Mouse (Mus musculus): ENCODE measurements around the gene Ifnlr1. TPM values are rescaled to one million over a fixed set of nuclear protein-coding genes. Genes with fewer than 3 reads are reported as not detected.
A peak's percentile ranks its signal among the peaks of the same experiment; 100 is the strongest.

Ifnlr1 gene
- polyA plus RNA-seq, 1 experiment: not detected

GRCm38 (mm10) chr4:135739148-135739547, 53.1 kb downstream of the Ifnlr1 start:
- Histone ChIP-seq H3K79me2 (ENCODE audit: control insufficient read depth, insufficient read depth) (no peaks in the 10 kb centered on the region), H3K4me3 (ENCODE audit: insufficient read depth, poor library complexity, severe bottlenecking) (no peak overlapping the region), H3K36me3 (ENCODE audit: control insufficient read depth, insufficient read depth) (no peaks in the 10 kb centered on the region), H3K79me3 (ENCODE audit: low read depth) (no peaks in the 10 kb centered on the region), H3ac (ENCODE audit: control insufficient read depth, insufficient read length, low read depth) (no peak overlapping the region), H3K27me3 (ENCODE audit: control insufficient read depth, insufficient read depth, insufficient read length) (no peaks in the 10 kb centered on the region)
- TF ChIP-seq FOSL1 (IDR thresholded peaks at IDR 0.05; ENCODE audit: insufficient read depth, low read length, poor library complexity, severe bottlenecking): no peak
- TF ChIP-seq CTCF (IDR thresholded peaks at IDR 0.05; ENCODE audit: control insufficient read depth, insufficient read depth, insufficient read length): no peak
- TF ChIP-seq MAX (IDR thresholded peaks at IDR 0.05): no peak
- no peak for TF ChIP-seq CEBPB (IDR thresholded peaks at IDR 0.05; ENCODE audit: low read depth)
- TF ChIP-seq USF1 (IDR thresholded peaks at IDR 0.05; ENCODE audit: low read depth): no peak
- TF ChIP-seq MYOG (IDR thresholded peaks at IDR 0.05; ENCODE audit: control insufficient read depth, extremely low read depth, insufficient read length): no peak
- no peak for TF ChIP-seq MYOD1 (IDR thresholded peaks at IDR 0.05; ENCODE audit: control insufficient read depth, insufficient read length, low read depth)

DNA sequence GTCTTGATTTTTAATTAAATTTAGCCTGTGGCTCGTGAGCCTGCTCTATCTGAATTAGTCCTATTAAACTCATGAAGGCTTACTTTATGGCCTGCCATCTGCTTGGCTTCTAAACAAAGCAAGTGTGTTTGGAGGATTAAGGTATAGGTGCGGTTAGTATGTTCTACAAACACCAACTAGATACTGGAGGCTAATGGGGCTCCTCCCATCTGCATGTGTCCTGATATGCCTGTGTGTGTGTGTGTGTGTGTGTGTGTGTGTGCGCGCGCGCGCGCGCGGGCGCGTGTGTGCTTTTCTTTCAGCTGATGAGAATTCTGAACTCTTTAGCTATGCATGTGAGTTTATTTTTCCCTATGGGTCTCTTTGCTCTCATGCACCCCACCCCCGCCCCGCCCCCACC, 53.6 kb downstream of the Ifnlr1 start:
- H3K79me2 ChIP-seq (ENCODE audit: control insufficient read depth, insufficient read depth): no peaks in the 10 kb centered on the region
- TF ChIP-seq CTCF (IDR thresholded peaks at IDR 0.05; ENCODE audit: control insufficient read depth, insufficient read depth, insufficient read length) (no peak), MYOD1 (IDR thresholded peaks at IDR 0.05; ENCODE audit: control insufficient read depth, insufficient read length, low read depth) (no peak), CEBPB (IDR thresholded peaks at IDR 0.05; ENCODE audit: low read depth) (no peak)
- H3K36me3 ChIP-seq (ENCODE audit: control insufficient read depth, insufficient read depth): no peaks in the 10 kb centered on the region
- no peak overlapping the region for H3K4me3 ChIP-seq (ENCODE audit: insufficient read depth, poor library complexity, severe bottlenecking)
- H3K79me3 ChIP-seq (ENCODE audit: low read depth): no peaks in the 10 kb centered on the region
- H3ac ChIP-seq (ENCODE audit: control insufficient read depth, insufficient read length, low read depth): no peak overlapping the region
- H3K27me3 ChIP-seq (ENCODE audit: control insufficient read depth, insufficient read depth, insufficient read length): no peaks in the 10 kb centered on the region

DNA sequence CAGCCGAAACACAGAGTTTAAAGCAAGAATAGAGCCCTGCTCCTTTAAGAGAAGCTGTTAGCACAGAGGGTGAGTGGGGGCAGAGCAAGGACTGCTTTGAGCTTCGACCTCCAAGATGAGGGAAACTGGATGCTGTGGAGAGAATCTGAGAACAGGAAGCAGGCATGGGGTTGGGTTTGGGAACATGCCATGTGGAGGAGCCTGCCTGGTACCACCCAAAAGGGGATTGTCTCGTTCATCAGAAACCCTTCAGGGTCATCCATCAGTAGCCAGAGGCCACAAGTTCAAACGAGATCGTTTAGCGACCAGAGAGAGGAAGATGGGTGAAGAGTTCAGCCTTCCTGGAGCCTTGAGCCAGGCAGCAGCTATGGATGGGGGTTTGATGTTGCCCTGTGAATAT, 57.4 kb downstream of the Ifnlr1 start:
- TF ChIP-seq CTCF (IDR thresholded peaks at IDR 0.05; ENCODE audit: control insufficient read depth, insufficient read depth, insufficient read length) (no peak), CEBPB (IDR thresholded peaks at IDR 0.05; ENCODE audit: low read depth) (no peak), MYOG (IDR thresholded peaks at IDR 0.05; ENCODE audit: control insufficient read depth, extremely low read depth, insufficient read length) (no peak), MAX (IDR thresholded peaks at IDR 0.05) (no peak), MYOD1 (IDR thresholded peaks at IDR 0.05; ENCODE audit: control insufficient read depth, insufficient read length, low read depth) (no peak), USF1 (IDR thresholded peaks at IDR 0.05; ENCODE audit: low read depth) (no peak), FOSL1 (IDR thresholded peaks at IDR 0.05; ENCODE audit: insufficient read depth, low read length, poor library complexity, severe bottlenecking) (no peak)
- Histone ChIP-seq H3K79me3 (ENCODE audit: low read depth) (no peaks in the 10 kb centered on the region), H3K4me3 (ENCODE audit: insufficient read depth, poor library complexity, severe bottlenecking) (no peak overlapping the region), H3ac (ENCODE audit: control insufficient read depth, insufficient read length, low read depth) (no peak overlapping the region), H3K79me2 (ENCODE audit: control insufficient read depth, insufficient read depth) (no peaks in the 10 kb centered on the region), H3K36me3 (ENCODE audit: control insufficient read depth, insufficient read depth) (no peaks in the 10 kb centered on the region), H3K27me3 (ENCODE audit: control insufficient read depth, insufficient read depth, insufficient read length) (peaks cover 3% of the 10 kb centered on the region)

GRCm38 (mm10) chr4:135744726-135745448, 58.8 kb downstream of the Ifnlr1 start:
- Histone ChIP-seq H3ac (ENCODE audit: control insufficient read depth, insufficient read length, low read depth) (no peak overlapping the region), H3K79me3 (ENCODE audit: low read depth) (no peaks in the 10 kb centered on the region), H3K4me3 (ENCODE audit: insufficient read depth, poor library complexity, severe bottlenecking) (no peak overlapping the region), H3K36me3 (ENCODE audit: control insufficient read depth, insufficient read depth) (no peaks in the 10 kb centered on the region), H3K27me3 (ENCODE audit: control insufficient read depth, insufficient read depth, insufficient read length) (peaks cover 3% of the 10 kb centered on the region), H3K79me2 (ENCODE audit: control insufficient read depth, insufficient read depth) (no peaks in the 10 kb centered on the region)
- no peak for TF ChIP-seq CTCF (IDR thresholded peaks at IDR 0.05; ENCODE audit: control insufficient read depth, insufficient read depth, insufficient read length)
- TF ChIP-seq MYOD1 (IDR thresholded peaks at IDR 0.05; ENCODE audit: control insufficient read depth, insufficient read length, low read depth): no peak
- TF ChIP-seq CEBPB (IDR thresholded peaks at IDR 0.05; ENCODE audit: low read depth): no peak
- no peak for TF ChIP-seq MAX (IDR thresholded peaks at IDR 0.05)
- TF ChIP-seq FOSL1 (IDR thresholded peaks at IDR 0.05; ENCODE audit: insufficient read depth, low read length, poor library complexity, severe bottlenecking): no peak
- no peak for TF ChIP-seq MYOG (IDR thresholded peaks at IDR 0.05; ENCODE audit: control insufficient read depth, extremely low read depth, insufficient read length)
- TF ChIP-seq USF1 (IDR thresholded peaks at IDR 0.05; ENCODE audit: low read depth): no peak

GRCm38 (mm10) chr4:135745613-135746012, 59.5 kb downstream of the Ifnlr1 start:
- Histone ChIP-seq H3K4me3 (ENCODE audit: insufficient read depth, poor library complexity, severe bottlenecking) (no peak overlapping the region), H3K79me2 (ENCODE audit: control insufficient read depth, insufficient read depth) (no peaks in the 10 kb centered on the region), H3ac (ENCODE audit: control insufficient read depth, insufficient read length, low read depth) (no peak overlapping the region), H3K79me3 (ENCODE audit: low read depth) (no peaks in the 10 kb centered on the region), H3K36me3 (ENCODE audit: control insufficient read depth, insufficient read depth) (no peaks in the 10 kb centered on the region), H3K27me3 (ENCODE audit: control insufficient read depth, insufficient read depth, insufficient read length) (peaks cover 3% of the 10 kb centered on the region)
- TF ChIP-seq MYOG (IDR thresholded peaks at IDR 0.05; ENCODE audit: control insufficient read depth, extremely low read depth, insufficient read length) (no peak), CEBPB (IDR thresholded peaks at IDR 0.05; ENCODE audit: low read depth) (no peak), MYOD1 (IDR thresholded peaks at IDR 0.05; ENCODE audit: control insufficient read depth, insufficient read length, low read depth) (no peak), CTCF (IDR thresholded peaks at IDR 0.05; ENCODE audit: control insufficient read depth, insufficient read depth, insufficient read length) (no peak), MAX (IDR thresholded peaks at IDR 0.05) (no peak), FOSL1 (IDR thresholded peaks at IDR 0.05; ENCODE audit: insufficient read depth, low read length, poor library complexity, severe bottlenecking) (no peak), USF1 (IDR thresholded peaks at IDR 0.05; ENCODE audit: low read depth) (no peak)

GRCm38 (mm10) chr4:135750896-135751295, 64.8 kb downstream of the Ifnlr1 start:
- Histone ChIP-seq H3K79me2 (ENCODE audit: control insufficient read depth, insufficient read depth) (no peaks in the 10 kb centered on the region), H3K27me3 (ENCODE audit: control insufficient read depth, insufficient read depth, insufficient read length) (peaks cover 3% of the 10 kb centered on the region), H3K36me3 (ENCODE audit: control insufficient read depth, insufficient read depth) (no peaks in the 10 kb centered on the region), H3K4me3 (ENCODE audit: insufficient read depth, poor library complexity, severe bottlenecking) (no peak overlapping the region), H3K79me3 (ENCODE audit: low read depth) (no peaks in the 10 kb centered on the region), H3ac (ENCODE audit: control insufficient read depth, insufficient read length, low read depth) (no peak overlapping the region)
- TF ChIP-seq CEBPB (IDR thresholded peaks at IDR 0.05; ENCODE audit: low read depth) (no peak), CTCF (IDR thresholded peaks at IDR 0.05; ENCODE audit: control insufficient read depth, insufficient read depth, insufficient read length) (peak; percentile 15)

Measured in C2C12 (cell line).